In the genomic region with DNA sequence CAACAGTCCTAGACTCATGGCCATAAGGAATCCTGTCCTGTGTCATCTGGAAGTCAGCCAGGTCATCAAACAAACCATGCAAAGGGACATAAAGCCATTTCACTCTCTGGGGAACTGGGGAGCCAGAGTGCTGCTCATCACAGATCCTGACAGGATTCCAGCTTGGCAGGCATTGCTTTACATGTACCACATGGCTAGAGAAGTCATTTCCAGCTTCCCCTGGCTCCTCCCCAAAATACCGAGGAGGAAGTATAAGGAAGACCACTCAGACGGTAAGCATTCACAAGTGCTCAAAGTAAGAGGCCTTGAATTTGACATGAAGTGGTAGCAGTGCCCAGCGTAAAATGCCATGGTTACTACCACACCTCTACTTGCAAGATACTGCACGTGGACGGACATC, we compare ENCODE assay signal across 9 mouse cellular contexts. TPM values are rescaled to one million over a fixed set of nuclear protein-coding genes. Genes with fewer than 3 reads are reported as not detected.
DNase-seq lines count a peak whose midpoint lies in the region; ATAC-seq and TF ChIP-seq lines count a peak whose summit lies in the region.
"Had no signal": no experiment of that assay in that cellular context is flagged by ENCODE, and none has a peak within 500 bp of the region (broad histone marks: within the 10 kb centered on the region; RNA-seq: fewer than 3 reads in every experiment).

No protein-coding gene starts in this region.

- no peak for ATAC-seq in heart, embryonic 12.5 days (ENCODE audit: insufficient number of reproducible peaks, low FRiP score)
- ATAC-seq in limb, embryonic 13.5 days (ENCODE audit: low FRiP score, low read depth), result no peak

- no peak for DNase-seq in heart, postnatal 4 days
- DNase-seq in limb, embryonic 10.5 days (ENCODE audit: low spot score), result no peak
- DNase-seq in thymus, postnatal 0 days (ENCODE audit: low spot score), result no peak

- no peak for TF ChIP-seq CTCF in cortical plate, adult 2 months (IDR thresholded peaks at IDR 0.05; ENCODE audit: extremely low read depth, insufficient read depth, low read length)

- peak overlapping the region; percentile 97; the same call in 1 of the 2 replicates for H3K4me2 ChIP-seq in heart, embryonic 12.5 days
- H3K4me2 ChIP-seq in limb, embryonic 13.5 days (replicated peaks), result no peak overlapping the region
- H3K4me2 ChIP-seq in myocyte (ENCODE audit: low read depth), result peak overlapping the region; percentile 100
- H3K4me2 ChIP-seq: liver, embryonic 15.5 days had no signal

- H3K4me3 ChIP-seq in heart, embryonic 12.5 days, result no peak overlapping the region
- no peak overlapping the region for H3K4me3 ChIP-seq in limb, embryonic 13.5 days
- H3K4me3 ChIP-seq in limb, embryonic 10.5 days, result no peak overlapping the region
- H3K4me3 ChIP-seq in cortical plate, adult 2 months (ENCODE audit: insufficient read depth, low read length), result peak overlapping the region; percentile 9; the same call in 1 of the 2 replicates
- no peak overlapping the region for H3K4me3 ChIP-seq in myocyte
- H3K4me3 ChIP-seq: liver, embryonic 15.5 days had no signal

- H3ac ChIP-seq in myocyte (ENCODE audit: control insufficient read depth, insufficient read length), result no peak overlapping the region

- no peak overlapping the region for H3K9ac ChIP-seq in heart, embryonic 12.5 days
- 0 out of 2 replicates have a peak overlapping the region, but pooled peaks have one; percentile 25 for H3K9ac ChIP-seq in limb, embryonic 13.5 days
- H3K9ac ChIP-seq: liver, embryonic 15.5 days had no signal

- no peak overlapping the region for H3K27ac ChIP-seq in heart, embryonic 12.5 days (ENCODE audit: poor library complexity, severe bottlenecking)
- H3K27ac ChIP-seq in limb, embryonic 13.5 days, result no peak overlapping the region
- no peak overlapping the region for H3K27ac ChIP-seq in limb, embryonic 10.5 days
- H3K27ac ChIP-seq in cortical plate, adult 2 months (ENCODE audit: insufficient read depth, low read length), result no peak overlapping the region
- H3K27ac ChIP-seq: liver, embryonic 15.5 days had no signal

- H3K79me2 ChIP-seq in myocyte (ENCODE audit: control insufficient read depth, insufficient read depth), result peaks cover 57% of the 10 kb centered on the region

- no peaks in the 10 kb centered on the region for H3K9me3 ChIP-seq in heart, embryonic 12.5 days (replicated peaks)
- no peaks in the 10 kb centered on the region for H3K9me3 ChIP-seq in limb, embryonic 13.5 days
- H3K9me3 ChIP-seq in limb, embryonic 10.5 days (replicated peaks), result no peaks in the 10 kb centered on the region
- H3K9me3 ChIP-seq: liver, embryonic 15.5 days had no signal

- no peaks in the 10 kb centered on the region for H3K27me3 ChIP-seq in heart, embryonic 12.5 days (replicated peaks)
- H3K27me3 ChIP-seq in limb, embryonic 13.5 days, result no peaks in the 10 kb centered on the region
- no peaks in the 10 kb centered on the region for H3K27me3 ChIP-seq in limb, embryonic 10.5 days (ENCODE audit: low read depth, poor library complexity, severe bottlenecking)
- H3K27me3 ChIP-seq in myocyte (ENCODE audit: control insufficient read depth, insufficient read depth, insufficient read length), result no peaks in the 10 kb centered on the region
- H3K27me3 ChIP-seq: CH12.LX; liver, embryonic 15.5 days had no signal

- TF ChIP-seq POLR2A in cortical plate, adult 2 months (IDR thresholded peaks at IDR 0.05; ENCODE audit: extremely low read depth, insufficient read depth, low read length), result no peak
- no peak for TF ChIP-seq POLR2A in myocyte (IDR thresholded peaks at IDR 0.05; ENCODE audit: insufficient read length, low read depth)

- peaks cover 35% of the 10 kb centered on the region for H3K4me1 ChIP-seq in heart, embryonic 12.5 days (replicated peaks)
- peaks cover 28% of the 10 kb centered on the region for H3K4me1 ChIP-seq in limb, embryonic 13.5 days
- H3K4me1 ChIP-seq in limb, embryonic 10.5 days, result peaks cover 26% of the 10 kb centered on the region
- peaks cover 10% of the 10 kb centered on the region for H3K4me1 ChIP-seq in cortical plate, adult 2 months (ENCODE audit: control insufficient read depth, insufficient read depth, low read length)

- WGBS in heart, embryonic 12.5 days, result 78% methylated on average over 5 of the region's 5 CpGs
- 91% methylated on average over 5 of the region's 5 CpGs for WGBS in limb, embryonic 13.5 days
- 92% methylated on average over 5 of the region's 5 CpGs for WGBS in limb, embryonic 10.5 days

- peaks cover 55% of the 10 kb centered on the region for H3K36me3 ChIP-seq in heart, embryonic 12.5 days
- peaks cover 47% of the 10 kb centered on the region for H3K36me3 ChIP-seq in limb, embryonic 13.5 days
- H3K36me3 ChIP-seq in limb, embryonic 10.5 days, result peaks cover 58% of the 10 kb centered on the region
- peaks cover 22% of the 10 kb centered on the region for H3K36me3 ChIP-seq in myocyte (ENCODE audit: control insufficient read depth, insufficient read depth)

TF ChIP-seq in myocyte, 11 proteins besides CTCF, POLR2A, EP300 and RAD21:
- TF ChIP-seq MYOG (IDR thresholded peaks at IDR 0.05; ENCODE audit: control insufficient read depth in 1 of 3, insufficient read depth in 1 of 3, insufficient read length in 2 of 3, low read depth in 2 of 3) (no peak), USF1 (IDR thresholded peaks at IDR 0.05; ENCODE audit: low read depth) (no peak), E2F4 (IDR thresholded peaks at IDR 0.05; ENCODE audit: insufficient read depth) (no peak), CEBPB (IDR thresholded peaks at IDR 0.05; ENCODE audit: insufficient read depth, poor library complexity, severe bottlenecking) (no peak), TCF12 (IDR thresholded peaks at IDR 0.05; ENCODE audit: insufficient read depth, poor library complexity, severe bottlenecking) (no peak), TCF3 (IDR thresholded peaks at IDR 0.05; ENCODE audit: insufficient read length, low read depth) (no peak), MAX (IDR thresholded peaks at IDR 0.05; ENCODE audit: low read depth) (no peak), REST (IDR thresholded peaks at IDR 0.05; ENCODE audit: insufficient read depth, insufficient read length) (no peak), POLR2AphosphoS2 (IDR thresholded peaks at IDR 0.05; ENCODE audit: insufficient read length, low read depth) (no peak), MYOD1 (IDR thresholded peaks at IDR 0.05; ENCODE audit: control insufficient read depth in 1 of 3, insufficient read length in 2 of 3, low read depth in 2 of 3) (no peak), SRF (IDR thresholded peaks at IDR 0.05; ENCODE audit: control insufficient read depth, insufficient read length, low read depth) (no peak)
TF ChIP-seq in myocyte: peak in this region for 0.

RNA-seq across cellular contexts. Expression of a gene that starts 2.9 kb away (rescaled TPM):
- 2,134 and 2,138 TPM in 2 replicates for polyA plus RNA-seq in heart, embryonic 12.5 days (2016; fragmentation: Nextera tagmentation; extraction: Ambion mirVana)
- total RNA-seq in heart, postnatal 4 days (2021), result 100 to 1,000 TPM; 836 to 917 TPM
- 734 and 747 TPM in 2 replicates for polyA plus RNA-seq in limb, embryonic 13.5 days (2015; fragmentation: Nextera tagmentation; extraction: Ambion mirVana)
- 862 and 928 TPM in 2 replicates for polyA plus RNA-seq in limb, embryonic 10.5 days (2016; fragmentation: Nextera tagmentation; extraction: Ambion mirVana)
- 1,448 and 1,495 TPM in 2 replicates for polyA plus RNA-seq in cortical plate, adult 2 months (2012; rRNA removed)
- 1,011 TPM for polyA plus RNA-seq in myocyte (2012; fragmentation: generic; extraction: Trizol)
- 1,177 and 1,274 TPM in 2 replicates for polyA plus RNA-seq in thymus, postnatal 0 days (2015; fragmentation: Nextera tagmentation; extraction: Ambion mirVana)

RNA-seq across cellular contexts. Expression of a gene that starts 8.4 kb away (rescaled TPM):
- 151 and 154 TPM in 2 replicates for polyA plus RNA-seq in heart, embryonic 12.5 days (2016; fragmentation: Nextera tagmentation; extraction: Ambion mirVana)
- total RNA-seq in heart, postnatal 4 days (2021), result 100 to 1,000 TPM; 111 to 112 TPM
- 226 and 229 TPM in 2 replicates for polyA plus RNA-seq in limb, embryonic 13.5 days (2015; fragmentation: Nextera tagmentation; extraction: Ambion mirVana)
- 252 and 263 TPM in 2 replicates for polyA plus RNA-seq in limb, embryonic 10.5 days (2016; fragmentation: Nextera tagmentation; extraction: Ambion mirVana)
- 265 TPM in 2 replicates for polyA plus RNA-seq in cortical plate, adult 2 months (2012; rRNA removed)
- polyA plus RNA-seq in myocyte (2012; fragmentation: generic; extraction: Trizol), result 112 TPM
- 166 TPM in 2 replicates for polyA plus RNA-seq in thymus, postnatal 0 days (2015; fragmentation: Nextera tagmentation; extraction: Ambion mirVana)

RNA-seq across cellular contexts. Expression of a gene that starts 26.5 kb away (rescaled TPM):
- polyA plus RNA-seq in heart, embryonic 12.5 days (2016; fragmentation: Nextera tagmentation; extraction: Ambion mirVana), result 64.1 and 66.3 TPM in 2 replicates
- 10 to 100 TPM; 34.3 to 36.9 TPM for total RNA-seq in heart, postnatal 4 days (2021)
- polyA plus RNA-seq in limb, embryonic 13.5 days (2015; fragmentation: Nextera tagmentation; extraction: Ambion mirVana), result 58.0 and 60.1 TPM in 2 replicates
- 92.0 and 92.4 TPM in 2 replicates for polyA plus RNA-seq in limb, embryonic 10.5 days (2016; fragmentation: Nextera tagmentation; extraction: Ambion mirVana)
- 62.4 and 64.7 TPM in 2 replicates for polyA plus RNA-seq in cortical plate, adult 2 months (2012; rRNA removed)
- polyA plus RNA-seq in myocyte (2012; fragmentation: generic; extraction: Trizol), result 10.3 TPM
- 63.9 TPM in 2 replicates for polyA plus RNA-seq in thymus, postnatal 0 days (2015; fragmentation: Nextera tagmentation; extraction: Ambion mirVana)

RNA-seq across cellular contexts. Expression of a gene that starts 52.6 kb away (rescaled TPM):
- polyA plus RNA-seq in heart, embryonic 12.5 days (2016; fragmentation: Nextera tagmentation; extraction: Ambion mirVana), result 16.3 and 16.5 TPM in 2 replicates
- total RNA-seq in heart, postnatal 4 days (2021), result 10 to 100 TPM; 19.0 to 19.2 TPM
- 24.9 and 25.0 TPM in 2 replicates for polyA plus RNA-seq in limb, embryonic 13.5 days (2015; fragmentation: Nextera tagmentation; extraction: Ambion mirVana)
- polyA plus RNA-seq in limb, embryonic 10.5 days (2016; fragmentation: Nextera tagmentation; extraction: Ambion mirVana), result 54.9 and 63.1 TPM in 2 replicates
- polyA plus RNA-seq in cortical plate, adult 2 months (2012; rRNA removed), result 18.9 and 21.8 TPM in 2 replicates
- polyA plus RNA-seq in myocyte (2012; fragmentation: generic; extraction: Trizol), result 34.1 TPM
- 7.3 and 8.1 TPM in 2 replicates for polyA plus RNA-seq in thymus, postnatal 0 days (2015; fragmentation: Nextera tagmentation; extraction: Ambion mirVana)
